Mouse (Mus musculus): Measurements from ENCODE around the gene Map3k4.

DNA sequence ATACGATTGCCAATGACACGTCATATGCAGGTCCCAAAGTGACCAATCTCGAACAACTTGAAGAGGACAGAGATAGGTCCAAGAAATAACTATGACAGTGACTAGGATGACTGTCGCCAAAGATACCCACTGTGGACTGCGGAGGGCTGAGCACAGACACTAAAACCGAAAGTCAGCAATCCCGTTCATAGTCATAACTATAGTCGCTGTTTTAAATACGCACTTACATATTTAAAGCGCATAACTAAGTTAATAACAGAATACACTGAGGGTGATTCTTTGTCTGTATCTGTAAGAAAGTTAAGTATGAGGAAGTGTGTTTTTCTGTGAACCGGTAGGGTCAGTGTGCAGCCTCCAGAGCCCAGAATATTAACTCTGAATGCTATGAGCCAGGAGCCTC, 62.5 kb downstream of the Map3k4 start:
- TF ChIP-seq TCF3 (IDR thresholded peaks at IDR 0.05; ENCODE audit: insufficient read length, low read depth), result no peak
- no peak for TF ChIP-seq POLR2AphosphoS2 (IDR thresholded peaks at IDR 0.05; ENCODE audit: insufficient read length, low read depth)
- no peak for TF ChIP-seq E2F4 (IDR thresholded peaks at IDR 0.05; ENCODE audit: insufficient read depth)
- TF ChIP-seq POLR2A (IDR thresholded peaks at IDR 0.05; ENCODE audit: insufficient read length, low read depth), result no peak
- no peak for TF ChIP-seq MYOD1 (IDR thresholded peaks at IDR 0.05; ENCODE audit: control insufficient read depth in 1 of 3, insufficient read length in 2 of 3, low read depth in 2 of 3)
- TF ChIP-seq MYOG (IDR thresholded peaks at IDR 0.05; ENCODE audit: control insufficient read depth in 1 of 3, insufficient read depth in 1 of 3, insufficient read length in 2 of 3, low read depth in 2 of 3), result no peak
- TF ChIP-seq MAX (IDR thresholded peaks at IDR 0.05; ENCODE audit: low read depth), result no peak
- TF ChIP-seq SRF (IDR thresholded peaks at IDR 0.05; ENCODE audit: control insufficient read depth, insufficient read length, low read depth), result no peak
- TF ChIP-seq CEBPB (IDR thresholded peaks at IDR 0.05; ENCODE audit: insufficient read depth, poor library complexity, severe bottlenecking), result no peak
- no peak for TF ChIP-seq TCF12 (IDR thresholded peaks at IDR 0.05; ENCODE audit: insufficient read depth, poor library complexity, severe bottlenecking)
- TF ChIP-seq USF1 (IDR thresholded peaks at IDR 0.05; ENCODE audit: low read depth), result no peak
- no peak for TF ChIP-seq REST (IDR thresholded peaks at IDR 0.05; ENCODE audit: insufficient read depth, insufficient read length)

Data from myocyte (in vitro differentiated cells).